19 mouse cellular contexts compared by ENCODE assay signal in genomic region chr3:130288756-130289155, GRCm38 (mm10).
DNase-seq lines count a peak whose midpoint lies in the region; ATAC-seq and TF ChIP-seq lines count a peak whose summit lies in the region.
"Had no signal": no experiment of that assay in that cellular context is flagged by ENCODE, and none has a peak within 500 bp of the region (broad histone marks: within the 10 kb centered on the region; RNA-seq: fewer than 3 reads in every experiment).

No protein-coding gene starts in this region.

- intact Hi-C loops in gastrocnemius, postnatal 36 days (cut with DNase I), result no loop called here

- WGBS in hindbrain, embryonic 13.5 days, result 77% methylated on average over 4 of the region's 4 CpGs
- 79% methylated on average over 4 of the region's 4 CpGs for WGBS in hindbrain, embryonic 11.5 days
- 63% methylated on average over 4 of the region's 4 CpGs for WGBS in midbrain, embryonic 10.5 days
- 57% methylated on average over 4 of the region's 4 CpGs for WGBS in midbrain, postnatal 0 days
- WGBS in midbrain, embryonic 12.5 days, result 58% methylated on average over 4 of the region's 4 CpGs

- H3K4me1 ChIP-seq in hindbrain, embryonic 13.5 days (replicated peaks), result peaks cover 14% of the 10 kb centered on the region
- no peaks in the 10 kb centered on the region for H3K4me1 ChIP-seq in hindbrain, embryonic 11.5 days (replicated peaks; ENCODE audit: control insufficient read depth, insufficient read depth, low read length)
- peaks cover 43% of the 10 kb centered on the region for H3K4me1 ChIP-seq in midbrain, embryonic 10.5 days
- no peaks in the 10 kb centered on the region for H3K4me1 ChIP-seq in midbrain, postnatal 0 days (ENCODE audit: insufficient read depth, low read length)
- peaks cover 23% of the 10 kb centered on the region for H3K4me1 ChIP-seq in midbrain, embryonic 12.5 days
- H3K4me1 ChIP-seq: liver, embryonic 12.5 days; neural tube, embryonic 12.5 days had no signal

- no peak overlapping the region for H3K9ac ChIP-seq in hindbrain, embryonic 13.5 days
- no peak overlapping the region for H3K9ac ChIP-seq in hindbrain, embryonic 11.5 days (ENCODE audit: low read depth, low read length)
- no peak overlapping the region for H3K9ac ChIP-seq in midbrain, postnatal 0 days (replicated peaks; ENCODE audit: low read length, poor library complexity, severe bottlenecking)
- no peak overlapping the region for H3K9ac ChIP-seq in midbrain, embryonic 12.5 days (replicated peaks)
- H3K9ac ChIP-seq: liver, embryonic 12.5 days; lung, embryonic 14.5 days; neural tube, embryonic 12.5 days had no signal

- H3K36me3 ChIP-seq in hindbrain, embryonic 13.5 days, result no peaks in the 10 kb centered on the region
- H3K36me3 ChIP-seq in hindbrain, embryonic 11.5 days (ENCODE audit: control insufficient read depth, insufficient read depth, low read length), result no peaks in the 10 kb centered on the region
- no peaks in the 10 kb centered on the region for H3K36me3 ChIP-seq in midbrain, embryonic 10.5 days
- no peaks in the 10 kb centered on the region for H3K36me3 ChIP-seq in midbrain, postnatal 0 days (ENCODE audit: insufficient read depth, low read length)
- H3K36me3 ChIP-seq in midbrain, embryonic 12.5 days, result no peaks in the 10 kb centered on the region
- H3K36me3 ChIP-seq: liver, embryonic 12.5 days; neural tube, embryonic 12.5 days had no signal

- no peak for ATAC-seq in hindbrain, embryonic 13.5 days (ENCODE audit: low FRiP score)
- ATAC-seq in hindbrain, embryonic 11.5 days (ENCODE audit: low FRiP score), result no peak
- no peak for ATAC-seq in midbrain, postnatal 0 days (ENCODE audit: low FRiP score)
- 0 out of 2 replicates have a peak, but pooled peaks have one; percentile 23 for ATAC-seq in midbrain, embryonic 12.5 days (ENCODE audit: low FRiP score, low read depth)
- ATAC-seq: intestine, postnatal 0 days; liver, embryonic 12.5 days had no signal

- H3K4me3 ChIP-seq in hindbrain, embryonic 13.5 days, result no peak overlapping the region
- no peak overlapping the region for H3K4me3 ChIP-seq in hindbrain, embryonic 11.5 days (ENCODE audit: low read depth, low read length)
- no peak overlapping the region for H3K4me3 ChIP-seq in midbrain, embryonic 10.5 days
- H3K4me3 ChIP-seq in midbrain, postnatal 0 days (ENCODE audit: low read depth, low read length), result no peak overlapping the region
- H3K4me3 ChIP-seq in midbrain, embryonic 12.5 days, result no peak overlapping the region
- H3K4me3 ChIP-seq: liver, embryonic 12.5 days; neural tube, embryonic 12.5 days had no signal

- TF ChIP-seq CTCF in midbrain, postnatal 0 days (IDR thresholded peaks at IDR 0.05), result no peak

- no peak for DNase-seq in hindbrain, embryonic 11.5 days (ENCODE audit: low spot score)
- DNase-seq in midbrain, embryonic 10.5 days (ENCODE audit: low spot score), result no peak
- DNase-seq in midbrain, postnatal 0 days (ENCODE audit: low spot score), result no peak
- no peak for DNase-seq in gastrocnemius, postnatal 36 days
- DNase-seq in adrenal gland, adult 8-10 months, result no peak
- DNase-seq: adrenal gland, postnatal 36 days; B cell, adult 2 months; cerebellum, adult 11-12 months; cerebellum, postnatal 36 days; gastrocnemius, postnatal 10 days; lung, embryonic 14.5 days; lung, postnatal 4 days; right cerebral cortex, postnatal 4 days; thymus, adult 2 months had no signal

- H3K27me3 ChIP-seq in hindbrain, embryonic 13.5 days, result no peaks in the 10 kb centered on the region
- H3K27me3 ChIP-seq in hindbrain, embryonic 11.5 days (ENCODE audit: control insufficient read depth, insufficient read depth, low read length), result no peaks in the 10 kb centered on the region
- H3K27me3 ChIP-seq in midbrain, embryonic 10.5 days (ENCODE audit: low read depth, poor library complexity, severe bottlenecking), result no peaks in the 10 kb centered on the region
- no peaks in the 10 kb centered on the region for H3K27me3 ChIP-seq in midbrain, postnatal 0 days (ENCODE audit: insufficient read depth, low read length)
- H3K27me3 ChIP-seq in midbrain, embryonic 12.5 days, result no peaks in the 10 kb centered on the region
- H3K27me3 ChIP-seq: liver, embryonic 12.5 days; neural tube, embryonic 12.5 days had no signal

- no peaks in the 10 kb centered on the region for H3K9me3 ChIP-seq in hindbrain, embryonic 13.5 days
- no peaks in the 10 kb centered on the region for H3K9me3 ChIP-seq in hindbrain, embryonic 11.5 days (ENCODE audit: control insufficient read depth, low read length)
- no peaks in the 10 kb centered on the region for H3K9me3 ChIP-seq in midbrain, embryonic 10.5 days (replicated peaks)
- no peaks in the 10 kb centered on the region for H3K9me3 ChIP-seq in midbrain, postnatal 0 days (ENCODE audit: low read length)
- no peaks in the 10 kb centered on the region for H3K9me3 ChIP-seq in midbrain, embryonic 12.5 days
- H3K9me3 ChIP-seq: liver, embryonic 12.5 days; neural tube, embryonic 12.5 days had no signal

- H3K4me2 ChIP-seq in hindbrain, embryonic 13.5 days, result no peak overlapping the region
- H3K4me2 ChIP-seq in hindbrain, embryonic 11.5 days (replicated peaks; ENCODE audit: low read depth, low read length), result no peak overlapping the region
- no peak overlapping the region for H3K4me2 ChIP-seq in midbrain, postnatal 0 days (ENCODE audit: low read depth, low read length, poor library complexity, severe bottlenecking)
- no peak overlapping the region for H3K4me2 ChIP-seq in midbrain, embryonic 12.5 days (replicated peaks)
- H3K4me2 ChIP-seq: liver, embryonic 12.5 days; lung, embryonic 14.5 days; neural tube, embryonic 12.5 days had no signal

- peak overlapping the region; percentile 52; the same call in 1 of the 2 replicates for H3K27ac ChIP-seq in hindbrain, embryonic 13.5 days
- H3K27ac ChIP-seq in hindbrain, embryonic 11.5 days (ENCODE audit: low read depth, low read length), result no peak overlapping the region
- peak overlapping the region; percentile 61 for H3K27ac ChIP-seq in midbrain, embryonic 10.5 days (replicated peaks)
- H3K27ac ChIP-seq in midbrain, postnatal 0 days (ENCODE audit: low read depth, low read length), result no peak overlapping the region
- H3K27ac ChIP-seq in midbrain, embryonic 12.5 days (replicated peaks), result peak overlapping the region; percentile 63
- H3K27ac ChIP-seq: liver, embryonic 12.5 days; neural tube, embryonic 12.5 days had no signal

Comparison
In these comparisons a context has a peak if more than half of its experiments do, and no peak if none do; other contexts are left out.
1. H3K27ac ChIP-seq: peak in hindbrain, embryonic 13.5 days (single experiment), midbrain, embryonic 10.5 days (single experiment) and midbrain, embryonic 12.5 days (single experiment); none in hindbrain, embryonic 11.5 days (single experiment) and midbrain, postnatal 0 days (single experiment).